Mouse (Mus musculus) naive thymus-derived CD4-positive, alpha-beta T cell, adult 2 months (primary cell): ENCODE data around the gene 2310030G06Rik.

ENCODE experiments used
- DNase-seq: peaks from one replicate; pipeline ENCODE4 v3.0.0-alpha.2; 2011; ENCODE audit warnings: low read depth

The 2310030G06Rik gene

DNA sequence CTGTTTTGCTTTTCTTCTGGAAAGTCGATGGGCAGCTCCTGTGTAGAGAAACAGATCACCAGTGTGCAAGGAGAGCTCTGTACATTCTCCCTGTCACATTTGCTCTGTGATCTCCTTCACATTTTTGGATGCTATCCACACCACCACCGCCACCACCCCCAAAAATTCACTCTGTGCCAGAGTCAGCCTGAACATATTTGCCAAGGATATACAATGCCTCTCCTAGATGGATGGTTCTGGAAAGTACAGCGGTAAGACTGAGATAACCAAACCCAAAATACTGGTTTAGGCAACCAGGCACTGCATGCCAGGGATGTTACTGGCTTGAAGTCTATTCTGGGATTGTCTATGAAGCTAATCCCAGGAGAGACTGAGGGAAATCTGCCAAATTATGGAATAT is 4.1 kb downstream of the 2310030G06Rik start:
- DNase-seq, result no peak

DNA sequence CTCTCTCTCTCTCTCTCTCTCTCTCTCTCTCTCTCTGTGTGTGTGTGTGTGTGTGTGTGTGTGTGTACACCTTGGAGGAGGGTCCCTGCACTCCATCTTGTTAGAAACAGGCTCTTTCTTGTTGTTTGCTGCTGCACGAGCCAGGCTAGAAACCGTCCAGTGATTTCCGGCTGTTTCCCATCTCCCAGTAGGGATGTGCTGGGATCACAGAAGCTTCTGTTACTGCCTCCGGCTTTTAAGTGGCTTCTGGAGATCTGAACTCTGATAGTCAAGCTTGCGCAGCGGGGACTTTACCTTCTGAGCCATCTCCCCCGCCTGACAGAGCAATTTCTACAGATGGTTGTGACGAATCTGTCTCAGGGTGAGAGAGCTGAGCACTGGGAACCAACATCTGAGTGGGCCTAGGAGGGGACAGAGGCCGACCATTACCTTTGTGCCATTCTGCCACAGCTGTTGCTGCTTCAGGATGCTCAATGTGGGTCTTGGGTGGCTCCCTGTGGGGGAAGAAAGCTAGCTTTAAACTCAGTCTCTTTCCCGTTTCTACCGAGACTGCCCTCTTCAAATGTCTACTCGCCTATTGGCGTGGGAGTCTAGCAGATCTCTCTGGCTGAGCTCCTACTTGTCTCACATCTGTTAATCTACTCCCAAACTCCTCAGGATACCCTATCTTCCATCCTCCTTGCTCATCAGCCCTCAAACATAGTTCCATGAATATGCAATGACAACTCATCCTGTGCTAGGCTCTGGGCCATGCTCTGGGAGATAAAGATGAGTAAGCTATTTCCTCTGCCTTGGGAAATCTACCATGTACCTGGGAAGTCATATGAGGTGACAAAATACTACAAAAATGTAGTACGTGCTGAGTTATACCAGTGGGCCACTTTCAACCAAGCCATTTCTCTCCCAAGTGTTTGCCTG is 5.2 kb downstream of the 2310030G06Rik start:
- DNase-seq, result no peak

DNA sequence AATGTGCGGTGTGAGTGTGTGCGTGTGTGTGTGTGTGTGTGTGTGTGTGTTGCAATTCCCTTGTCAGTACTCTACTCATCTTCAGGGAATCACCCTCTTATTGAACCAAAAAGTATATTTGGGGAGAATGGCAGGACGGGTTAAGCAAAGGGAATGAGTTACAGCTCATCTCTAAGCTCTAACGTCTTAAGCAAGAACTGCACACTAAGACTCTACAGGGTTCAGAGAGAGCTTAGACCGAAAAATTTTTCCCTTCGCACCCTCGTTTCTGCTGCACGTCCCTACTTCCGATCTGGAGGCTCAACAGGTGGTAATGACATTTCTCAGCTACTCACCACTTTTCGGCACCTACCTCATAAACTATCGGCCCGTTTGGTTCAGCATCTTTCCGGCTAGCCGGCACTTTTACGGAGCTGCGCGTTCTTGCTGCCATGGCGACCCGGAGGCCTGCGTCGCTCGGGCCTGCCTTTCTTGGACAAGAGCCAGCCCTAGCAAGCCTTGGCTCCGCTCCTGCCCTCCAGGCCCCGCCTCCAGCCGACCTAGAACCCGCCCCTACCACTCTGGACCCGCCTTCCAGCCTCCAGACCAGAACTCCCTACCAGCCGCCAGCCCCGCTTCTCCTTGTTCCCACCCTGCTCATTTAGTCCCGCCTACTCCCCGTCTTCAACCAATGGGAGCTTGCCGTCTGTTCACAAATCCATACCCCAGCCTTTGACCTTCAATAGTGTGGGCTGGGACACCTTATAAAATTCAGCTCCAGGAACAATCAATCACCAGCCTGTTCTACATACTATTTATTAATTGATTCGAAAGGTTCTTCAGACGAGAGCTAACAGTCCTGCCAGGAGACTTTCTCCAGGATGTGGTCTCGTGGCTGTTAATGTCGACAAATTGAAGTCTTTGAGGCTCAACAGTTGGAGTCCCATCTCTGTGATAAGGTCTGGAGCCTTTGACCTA is 7.1 kb downstream of the 2310030G06Rik start, which contains the start of gene Dixdc1:
Gene Dixdc1 (minus strand): TSS at position 604 of the 957 bp plus-strand sequence.
- DNase-seq, result peak; percentile 85

DNA sequence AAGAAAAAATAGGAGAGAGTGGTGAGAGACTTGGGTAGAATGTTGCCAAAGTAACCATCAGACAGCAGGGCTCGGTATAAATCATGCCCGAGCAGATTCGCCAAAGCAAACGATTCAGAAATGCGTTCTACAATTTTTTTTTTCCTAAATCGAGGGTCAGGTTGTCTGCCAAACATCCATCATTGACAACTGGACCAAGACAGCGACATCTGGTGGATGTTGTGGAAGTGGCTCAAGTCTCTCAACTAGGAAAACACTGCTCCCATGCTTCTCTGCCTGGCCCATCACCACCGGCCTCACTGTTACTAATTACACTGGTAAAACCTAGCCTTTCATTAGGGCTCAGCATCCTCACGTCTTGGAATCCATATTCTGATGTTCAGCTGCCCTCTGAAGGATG is 11.3 kb downstream of the 2310030G06Rik start:
- DNase-seq, result peak; percentile 38

DNA sequence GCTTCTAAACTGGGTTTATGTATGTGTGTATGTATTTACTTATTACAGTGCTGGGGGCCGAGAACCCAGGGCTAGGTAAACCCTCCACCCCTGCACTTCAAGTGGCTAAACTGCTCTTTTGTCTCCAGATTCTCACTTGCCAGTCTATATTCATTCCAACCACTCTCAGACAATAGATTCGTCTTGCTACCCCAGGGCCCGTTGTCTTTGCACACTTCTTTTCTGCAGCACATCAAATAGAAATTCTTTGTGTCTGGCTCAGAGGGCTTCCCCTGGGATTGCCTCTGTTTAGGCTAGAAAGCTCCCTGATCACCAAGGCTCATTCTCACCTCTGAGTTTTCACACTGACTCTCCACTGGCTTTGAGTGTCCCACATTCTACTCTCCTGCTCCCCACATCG is 13.8 kb downstream of the 2310030G06Rik start:
- DNase-seq, result no peak

DNA sequence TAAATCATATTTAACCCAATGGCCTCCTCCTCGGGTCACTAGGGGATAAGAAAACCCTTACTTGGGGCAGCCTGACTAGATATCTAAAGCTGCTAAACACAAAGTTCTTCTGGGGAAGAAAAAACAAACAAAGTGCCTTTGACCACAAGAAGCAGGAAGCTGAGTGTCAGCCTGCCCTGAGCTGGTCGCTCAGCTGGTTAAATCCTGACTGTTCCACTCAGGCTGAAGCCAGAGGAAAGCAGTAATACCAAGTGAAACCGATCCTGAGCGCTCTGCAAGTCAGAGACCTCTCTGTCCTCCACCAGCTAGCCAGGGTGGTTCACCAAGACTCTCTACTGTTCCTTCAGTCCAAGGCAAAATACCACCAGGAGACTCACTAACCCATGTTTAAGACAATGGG is 16.7 kb downstream of the 2310030G06Rik start:
- no peak for DNase-seq

DNA sequence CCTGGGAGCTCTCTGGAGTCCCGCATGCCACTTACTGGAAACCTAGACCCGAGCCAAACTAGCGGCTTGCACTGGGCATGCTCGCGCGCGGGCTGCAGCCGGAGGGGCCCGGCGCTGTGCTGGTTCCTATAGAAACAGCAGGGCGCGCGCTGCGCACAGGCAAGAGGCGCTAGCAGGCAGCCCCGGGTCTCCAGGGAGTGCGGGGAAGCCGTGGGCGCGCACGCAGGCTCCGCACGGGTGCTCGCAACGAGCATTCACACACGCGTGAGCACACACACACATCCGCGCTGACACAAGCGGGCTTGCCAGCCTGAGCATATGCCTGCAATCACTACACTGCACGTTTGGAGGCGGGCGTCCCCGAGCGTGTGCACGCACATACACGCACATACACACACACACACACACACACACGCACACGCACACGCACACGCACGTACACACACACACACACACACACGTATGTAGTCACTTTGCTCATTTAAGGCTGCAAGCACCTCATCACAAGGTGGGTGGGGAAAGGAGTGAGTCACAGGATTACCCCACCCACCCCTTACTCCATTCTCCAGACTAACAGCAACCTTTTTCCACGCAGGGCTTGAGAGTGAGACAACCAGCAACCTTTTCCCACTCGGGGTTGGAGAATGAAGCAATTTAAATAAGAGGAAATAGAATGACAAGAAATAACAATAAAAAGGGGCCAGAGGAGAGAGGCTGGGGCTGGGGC is 18.2 kb downstream of the 2310030G06Rik start:
- DNase-seq, result peak; percentile 10

DNA sequence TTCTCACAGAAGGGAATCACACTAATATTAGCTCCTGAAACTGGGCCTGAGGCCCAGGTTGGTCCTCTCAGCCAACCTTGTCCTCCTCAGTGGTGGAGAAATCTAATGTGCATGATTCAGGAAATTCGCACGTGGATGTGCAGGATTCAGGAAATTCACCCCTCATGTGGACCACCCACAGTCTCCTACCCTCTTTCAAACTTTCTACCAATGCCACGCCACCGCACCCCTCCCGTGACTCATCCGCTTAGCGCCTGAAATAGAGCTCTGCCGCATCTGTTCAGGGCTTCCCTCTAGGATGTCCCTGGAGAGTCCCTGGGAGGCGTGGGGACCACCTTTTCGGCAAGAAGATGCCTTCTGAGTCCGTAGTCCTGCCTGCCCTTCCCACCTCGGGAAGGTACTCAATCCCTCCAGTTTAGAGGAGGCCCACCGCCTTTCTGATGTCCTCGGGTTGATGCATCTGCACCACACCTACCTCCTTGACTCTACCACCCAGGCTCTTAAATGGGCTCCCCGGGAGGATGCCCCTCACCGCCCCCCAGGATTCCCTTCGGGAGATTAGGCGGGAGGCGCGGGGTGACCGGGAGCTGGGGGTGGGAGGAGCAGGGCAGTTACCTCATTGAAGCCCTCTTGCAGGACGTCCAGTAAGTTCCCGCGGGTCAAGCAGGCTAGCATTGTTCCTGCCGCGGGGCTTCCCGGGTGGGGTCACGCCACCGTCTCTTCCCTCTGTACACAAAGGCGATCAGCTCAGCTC is 19.0 kb downstream of the 2310030G06Rik start:
- DNase-seq, result no peak

DNA sequence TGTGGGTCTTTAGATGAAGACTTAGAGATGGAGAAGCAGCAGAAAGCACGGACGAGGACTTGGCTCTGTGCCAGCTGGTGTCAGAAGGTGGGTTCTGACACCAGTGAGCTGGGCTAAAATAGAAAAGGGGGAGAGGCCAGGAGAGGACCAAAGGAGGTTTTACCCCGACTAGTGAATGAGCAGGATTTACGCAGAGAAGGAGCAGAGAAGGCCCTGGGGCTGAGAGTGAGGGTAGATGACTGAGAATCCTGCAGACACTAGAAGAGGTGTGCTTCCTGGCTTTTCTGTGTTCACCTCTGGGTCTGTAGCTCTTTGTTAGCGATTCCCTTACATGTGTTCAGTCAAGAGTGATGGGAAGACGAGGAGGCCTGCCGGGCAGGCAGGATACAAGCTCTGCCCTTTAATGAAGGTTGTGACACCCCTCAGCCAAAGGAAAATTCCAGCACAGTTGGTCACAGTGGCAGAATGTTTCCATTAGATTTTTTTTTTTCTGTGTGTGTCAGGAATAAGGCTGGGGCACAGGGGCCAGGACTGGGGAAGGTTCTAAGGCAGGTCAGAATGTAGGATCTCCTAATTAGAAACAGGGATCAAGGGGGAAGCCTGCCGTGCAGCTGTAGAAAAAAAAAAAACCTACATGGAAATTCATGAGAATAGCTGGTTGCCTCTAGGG is 20.3 kb downstream of the 2310030G06Rik start:
- no peak for DNase-seq

DNA sequence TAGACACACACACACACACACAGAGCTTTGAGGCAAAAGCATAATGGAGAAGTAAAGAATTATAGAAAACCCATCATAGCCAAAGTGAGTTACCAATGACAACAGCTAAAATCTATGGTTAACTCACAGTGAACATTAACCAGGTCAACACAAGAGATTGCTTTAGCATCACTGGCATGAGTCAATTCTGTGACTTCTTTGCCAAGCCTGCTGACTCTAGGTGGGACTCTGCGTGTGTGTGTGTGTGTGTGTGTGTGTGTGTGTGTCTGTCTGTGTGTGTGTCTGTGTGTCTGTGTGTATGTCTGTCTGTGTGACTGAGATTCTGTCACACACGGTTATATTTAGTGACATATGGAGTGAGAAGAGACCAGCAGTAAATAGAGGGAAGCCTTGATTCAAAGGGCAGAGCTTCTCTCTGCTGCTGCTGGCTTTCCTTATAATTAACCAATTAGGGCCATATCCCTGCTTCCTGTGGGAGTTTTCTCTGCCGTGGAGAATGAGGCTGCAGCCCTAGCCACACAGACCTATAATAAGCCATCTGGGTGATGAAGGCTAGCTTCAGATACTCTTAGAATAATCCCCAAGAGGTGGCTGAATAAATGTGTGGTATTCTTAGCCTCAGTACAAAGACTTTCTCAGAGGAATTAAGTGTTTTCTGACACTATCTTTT is 21.5 kb downstream of the 2310030G06Rik start:
- DNase-seq, result no peak

DNA sequence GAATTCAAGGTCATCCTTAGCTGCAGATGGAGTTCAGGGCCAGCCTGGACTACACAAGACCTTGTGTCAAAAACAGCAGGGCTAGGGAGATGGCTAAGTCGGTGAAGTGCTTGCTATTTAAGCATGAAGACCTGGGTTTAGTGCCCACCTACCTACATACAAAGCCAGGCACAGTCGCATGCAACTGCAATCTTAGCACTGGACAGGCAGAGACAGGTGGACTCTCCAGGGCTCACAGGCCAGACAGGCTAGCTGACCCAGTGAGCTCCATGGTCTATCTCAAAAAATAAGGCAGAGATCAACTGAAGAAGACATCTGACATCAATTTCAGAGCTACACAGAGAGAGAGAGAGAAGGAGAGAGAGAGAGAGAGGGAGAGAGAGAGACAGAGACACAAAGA is 22.2 kb downstream of the 2310030G06Rik start:
- DNase-seq, result no peak

DNA sequence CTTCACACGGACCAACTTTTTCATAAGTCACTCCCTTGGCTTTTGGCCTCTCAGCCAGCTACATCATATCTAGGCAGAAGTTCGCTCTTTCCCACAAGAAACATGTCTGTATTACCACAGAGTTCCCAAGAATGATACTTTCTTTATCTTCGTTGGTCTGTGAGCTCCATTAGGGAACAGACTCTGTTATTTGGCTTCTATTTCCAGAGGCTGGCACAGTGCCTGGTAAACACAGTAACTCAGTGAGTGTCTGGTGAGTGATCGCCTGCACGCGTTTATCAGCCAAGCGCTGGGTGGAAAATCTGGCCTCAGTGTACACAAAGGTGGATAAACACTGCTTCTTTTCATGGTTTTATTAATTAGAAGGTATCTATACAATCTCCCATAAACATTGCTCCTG is 22.9 kb downstream of the 2310030G06Rik start:
- no peak for DNase-seq

DNA sequence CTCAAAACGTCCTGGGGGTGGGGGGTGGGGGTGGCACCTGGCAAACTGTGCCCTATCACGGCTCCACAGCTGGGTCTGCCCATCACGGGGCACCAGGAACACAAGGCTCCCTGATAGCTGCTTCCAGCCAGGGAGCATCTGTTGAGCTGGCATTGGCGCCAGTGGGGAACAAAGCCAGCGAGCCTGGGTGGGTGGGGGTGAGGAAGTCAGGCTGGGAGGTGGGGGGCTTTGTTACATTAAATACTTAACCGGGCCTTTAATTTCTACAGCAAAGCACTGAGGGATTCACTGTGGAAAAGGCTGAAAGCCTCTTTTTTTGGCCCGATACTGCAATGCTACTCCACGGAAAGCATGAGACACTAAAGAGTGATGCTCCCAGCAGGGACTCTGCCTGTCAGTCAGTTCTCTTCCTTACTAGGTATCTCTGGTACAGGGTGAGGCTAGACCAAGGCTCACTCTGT is 23.9 kb downstream of the 2310030G06Rik start:
- no peak for DNase-seq

DNA sequence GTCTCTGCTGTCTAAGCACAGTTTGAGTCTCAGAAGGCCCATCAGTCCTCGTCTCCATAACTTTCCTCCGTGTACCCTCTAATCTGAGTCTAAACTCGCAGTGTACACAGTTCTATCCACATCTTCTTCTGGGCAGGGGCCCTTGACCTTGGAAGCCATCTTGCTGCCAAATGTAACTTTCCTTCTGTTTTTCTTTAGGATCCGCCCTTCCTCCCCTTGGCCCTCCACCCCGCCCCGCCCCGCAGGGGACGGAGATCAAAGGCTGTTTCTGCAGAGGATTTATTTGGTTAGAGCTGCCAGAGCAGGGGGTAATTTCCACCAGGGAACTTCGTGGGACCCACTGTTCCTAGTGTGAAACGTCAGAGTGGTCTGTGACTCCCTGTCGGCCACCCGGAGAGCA is 25.3 kb downstream of the 2310030G06Rik start:
- no peak for DNase-seq

DNA sequence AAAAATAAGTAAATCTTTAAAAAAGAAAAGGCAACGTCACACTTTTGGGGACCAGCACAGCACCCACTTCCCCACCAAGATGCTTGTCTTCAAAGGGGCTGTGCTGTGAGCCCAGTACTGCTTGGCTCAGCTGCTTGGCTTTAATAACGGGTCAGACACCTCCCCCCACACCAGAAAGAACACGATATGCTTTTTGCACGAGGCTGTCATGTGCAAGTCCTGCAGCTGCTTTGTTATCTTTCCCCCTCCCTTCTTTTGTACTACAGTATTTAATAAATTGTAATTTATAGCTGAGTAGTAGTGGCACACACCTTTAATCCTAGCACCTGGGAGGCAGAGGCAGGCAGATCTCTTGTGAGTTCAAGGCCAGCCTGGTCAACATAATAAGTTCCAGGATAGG is 27.5 kb downstream of the 2310030G06Rik start:
- no peak for DNase-seq

DNA sequence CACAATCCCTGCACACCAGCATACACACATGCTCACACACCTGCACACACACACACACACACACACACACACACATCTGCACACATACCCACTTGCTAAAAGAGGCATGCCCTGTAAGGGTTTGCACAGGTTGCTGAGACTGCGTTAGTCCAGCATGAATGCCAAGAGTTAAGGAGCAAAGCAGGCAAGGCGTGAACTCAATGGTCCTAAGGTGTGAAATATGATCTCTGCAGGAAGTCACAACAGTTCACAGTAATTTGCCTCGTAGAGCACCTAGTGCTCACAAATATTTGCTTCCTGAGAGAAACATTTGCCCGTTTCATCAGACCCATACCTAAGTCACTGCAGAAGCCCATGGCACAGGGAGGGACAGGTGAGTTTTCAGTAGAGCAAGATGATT is 32.1 kb downstream of the 2310030G06Rik start:
- DNase-seq, result no peak

DNA sequence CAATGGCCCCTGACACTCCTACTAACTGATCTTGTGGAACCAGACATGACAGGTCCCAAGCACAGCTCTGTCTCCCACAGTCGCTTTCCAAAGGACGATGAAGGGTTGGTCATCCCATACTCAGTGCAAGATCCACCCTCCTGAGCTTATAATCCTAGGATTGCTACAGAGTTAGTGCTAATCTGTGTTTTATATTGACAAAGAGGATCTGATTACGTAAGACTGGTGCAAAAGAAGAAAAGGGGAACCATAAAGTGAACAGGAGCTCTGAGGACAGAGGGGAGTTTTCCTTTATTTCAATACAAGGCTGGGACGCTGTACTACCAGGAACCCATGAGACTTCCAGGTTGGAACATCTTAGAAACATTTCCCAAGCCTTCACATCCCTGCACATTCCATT is 35.0 kb downstream of the 2310030G06Rik start:
- DNase-seq, result no peak

DNA sequence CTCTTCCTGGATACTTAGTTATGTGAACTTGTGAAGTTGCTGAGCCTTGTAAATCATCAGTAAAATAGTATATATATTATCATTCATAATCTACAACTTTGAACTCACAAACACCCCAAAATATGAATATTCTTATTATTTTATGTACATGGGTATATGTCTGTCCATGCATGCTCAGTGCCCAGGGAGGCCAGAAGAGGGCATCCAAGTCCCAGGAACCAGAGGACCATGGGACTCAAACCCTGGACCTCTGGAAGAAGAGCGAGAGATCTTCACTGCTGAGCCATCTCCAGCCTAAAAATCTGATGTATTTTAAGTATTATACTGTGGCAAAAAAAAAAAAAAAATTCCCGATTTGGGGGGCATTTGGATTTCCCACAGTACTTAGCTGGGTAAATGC is 37.2 kb downstream of the 2310030G06Rik start:
- no peak for DNase-seq

DNA sequence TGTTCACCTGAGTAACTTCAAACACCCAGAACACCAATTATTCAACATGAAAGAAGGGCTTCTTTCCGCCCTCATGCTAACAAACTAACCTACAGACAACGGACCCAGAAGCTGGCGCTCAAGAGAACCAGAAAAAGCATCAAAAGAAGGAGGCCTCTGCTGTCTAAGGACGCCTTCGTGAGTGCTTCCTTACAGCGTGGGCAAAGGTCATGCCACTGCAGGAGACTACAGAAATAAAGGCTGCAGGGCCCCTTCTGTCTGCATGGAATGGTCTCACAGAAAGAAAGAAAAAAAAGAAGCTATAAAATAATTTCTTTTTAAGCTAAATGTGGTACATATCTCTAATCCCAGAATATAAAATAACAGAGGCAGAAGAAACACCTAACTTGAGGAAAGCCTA is 41.4 kb downstream of the 2310030G06Rik start:
- DNase-seq, result no peak
